Mouse (Mus musculus): ENCODE results near the gene Itln1.

- TF ChIP-seq TAL1 (IDR thresholded peaks at IDR 0.05; ENCODE audit: low read length) (no peak), GATA1 (IDR thresholded peaks at IDR 0.05; ENCODE audit: low read length) (no peak)
Observed at GRCm38 (mm10) chr1:171556366-171556765, 21.3 kb upstream of the Itln1 start.

Data from erythroblast, embryonic 14.5 days (primary cell).